Mouse (Mus musculus): ENCODE measurements around the gene Cyb561d2.

GRCm38 (mm10) chr9:107540420-107540819 is 1.6 kb downstream of the Cyb561d2 start:
- TF ChIP-seq CTCF (IDR thresholded peaks at IDR 0.05) (no peak), POLR2A (IDR thresholded peaks at IDR 0.05; ENCODE audit: insufficient read depth, low read depth, low read length) (no peak)
